Mouse (Mus musculus): ENCODE data around the gene Psd4.
A peak's percentile ranks its signal among the peaks of the same experiment; 100 is the strongest.

The Psd4 gene

DNA sequence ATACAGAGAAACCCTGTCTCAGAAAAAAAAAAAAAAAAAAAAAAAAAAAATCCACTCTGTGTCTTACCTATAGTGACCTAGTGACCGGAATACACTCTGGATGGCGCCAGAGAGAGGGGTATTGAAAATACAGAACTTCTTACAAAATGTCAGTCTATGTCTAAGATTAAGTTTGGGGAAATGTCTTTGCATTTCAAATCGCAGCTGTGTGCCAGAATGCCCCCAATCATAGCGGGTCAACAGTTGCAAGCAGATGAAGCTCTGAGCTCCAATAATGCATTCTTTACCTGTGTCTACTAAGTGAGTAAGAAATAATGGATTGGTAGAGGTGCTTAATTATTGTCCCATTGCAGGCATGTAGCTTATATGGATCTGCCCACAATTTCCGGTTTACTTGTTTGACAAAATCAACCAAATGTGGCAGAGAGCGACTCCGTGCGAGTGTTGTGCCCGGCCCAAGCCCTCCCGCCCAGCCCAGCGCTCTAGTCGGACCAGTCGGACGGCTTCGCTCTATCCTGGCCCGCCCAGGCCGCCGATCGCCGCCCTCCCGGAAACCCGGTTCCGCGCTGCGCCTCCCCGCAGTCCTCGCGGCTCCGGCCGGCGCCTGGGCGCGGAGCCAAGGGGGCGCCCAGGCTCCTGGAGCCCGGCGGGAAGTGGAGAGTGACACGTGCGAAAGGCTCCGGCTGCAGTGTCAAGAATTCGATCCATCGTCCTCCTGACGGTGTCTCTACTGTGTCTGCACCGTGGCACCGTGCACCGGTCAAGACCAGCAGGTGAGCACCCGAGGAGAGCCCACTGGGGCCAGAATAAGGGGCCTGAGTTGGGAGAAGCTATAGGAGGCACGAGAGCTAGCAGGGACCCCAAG is at the start of gene Psd4:
TSS of gene Psd4 (plus strand) at position 551 of the 865 bp plus-strand sequence.
- DNase-seq, result peak; percentile 86

DNA sequence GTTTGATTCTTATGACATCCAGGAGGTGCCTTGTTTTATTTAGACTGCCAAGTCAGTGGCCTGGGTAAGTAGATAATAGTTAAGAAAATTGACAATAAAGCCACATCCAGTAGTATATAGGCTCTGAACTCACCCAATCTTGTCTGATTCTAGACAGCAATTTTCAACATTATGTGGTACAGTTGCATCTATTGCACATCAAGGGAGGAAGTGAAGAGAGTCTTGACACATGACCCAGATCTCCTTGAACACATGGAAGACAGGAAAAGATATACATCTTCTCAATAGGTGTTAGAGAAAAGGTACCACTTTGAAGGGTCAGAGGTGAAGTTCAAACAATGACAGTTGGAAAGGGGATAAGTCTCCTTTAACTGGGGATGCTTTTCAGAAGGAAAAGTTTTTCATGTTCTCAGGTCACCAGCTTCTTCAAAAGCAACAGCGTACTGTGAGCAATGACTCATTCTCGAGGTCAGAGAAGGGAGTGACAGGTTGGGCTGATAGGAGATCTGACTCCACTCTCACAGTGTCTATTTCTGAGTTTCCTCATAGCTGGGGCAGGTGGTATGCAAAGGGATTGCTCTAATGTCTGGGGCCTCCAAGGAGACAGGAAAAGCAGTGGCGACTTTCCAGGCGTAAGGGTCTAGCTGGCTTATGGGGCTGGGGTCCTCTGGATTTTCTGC is 49.3 kb upstream of the Psd4 start:
- DNase-seq, result no peak

DNA sequence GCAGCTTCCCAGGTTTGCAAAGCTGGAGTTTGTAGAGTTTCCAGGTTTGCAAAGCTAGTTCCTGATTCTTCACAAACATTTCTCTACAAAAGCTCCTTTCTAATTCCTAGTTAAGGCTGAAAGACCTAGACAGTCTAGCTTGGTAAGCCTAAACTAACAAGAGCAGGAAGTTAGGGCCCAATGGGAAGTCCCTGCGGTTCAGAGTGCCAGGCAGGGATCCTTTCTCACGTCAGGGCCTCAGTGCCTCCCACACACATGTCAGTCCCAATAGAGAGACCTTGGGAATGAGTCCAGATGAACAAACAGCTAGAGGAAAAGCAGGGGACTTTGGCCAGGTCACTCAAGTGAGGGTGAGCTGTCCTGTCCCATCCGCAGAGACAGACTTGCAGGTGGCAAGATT is 32.0 kb upstream of the Psd4 start:
- no peak for DNase-seq

DNA sequence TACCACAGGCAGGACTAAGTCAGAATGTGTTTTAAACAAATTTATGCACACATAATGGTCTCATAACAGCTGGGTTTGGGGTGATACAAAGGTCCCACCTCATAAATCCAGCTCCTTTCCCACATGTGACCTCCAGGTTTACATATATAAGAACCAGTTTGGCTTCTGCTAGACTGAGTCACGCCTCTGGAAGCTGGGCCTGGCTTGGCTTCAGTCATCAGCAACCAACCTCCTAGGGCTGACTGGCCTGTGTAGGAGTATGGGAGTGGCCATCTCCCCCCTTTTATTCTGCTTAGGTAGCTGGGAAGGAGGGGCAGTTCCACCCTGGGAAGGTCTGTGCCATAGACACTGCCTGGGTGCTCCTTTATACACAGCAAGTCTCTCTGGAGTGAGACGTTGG is 30.8 kb upstream of the Psd4 start, which contains the start of gene Il1rn:
TSS of gene Il1rn (plus strand) at position 309 of the 400 bp plus-strand sequence.
- no peak for DNase-seq

DNA sequence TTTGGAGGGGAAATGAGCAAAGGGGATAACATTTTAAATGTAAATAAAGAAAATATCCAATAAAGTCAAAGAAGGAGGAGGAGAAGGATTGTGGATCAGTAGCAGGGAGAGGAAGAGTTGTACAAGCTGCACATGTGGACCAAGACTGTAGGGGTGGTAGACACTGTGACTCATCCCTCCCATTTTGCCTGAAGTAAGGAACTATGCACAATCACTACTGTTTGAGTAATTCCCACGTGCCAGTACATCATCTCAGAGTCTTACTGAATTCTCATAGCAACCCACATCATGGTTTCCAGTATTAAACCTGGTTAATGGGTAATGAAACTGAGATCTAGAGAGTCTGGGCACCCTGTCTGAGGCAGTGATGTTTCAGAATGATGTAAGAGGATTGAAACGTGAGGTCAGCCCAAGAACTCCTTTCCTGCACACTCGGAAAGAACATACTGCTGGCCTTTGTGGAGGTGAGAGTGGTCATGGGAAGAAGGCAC is 25.9 kb upstream of the Psd4 start:
- no peak for DNase-seq

DNA sequence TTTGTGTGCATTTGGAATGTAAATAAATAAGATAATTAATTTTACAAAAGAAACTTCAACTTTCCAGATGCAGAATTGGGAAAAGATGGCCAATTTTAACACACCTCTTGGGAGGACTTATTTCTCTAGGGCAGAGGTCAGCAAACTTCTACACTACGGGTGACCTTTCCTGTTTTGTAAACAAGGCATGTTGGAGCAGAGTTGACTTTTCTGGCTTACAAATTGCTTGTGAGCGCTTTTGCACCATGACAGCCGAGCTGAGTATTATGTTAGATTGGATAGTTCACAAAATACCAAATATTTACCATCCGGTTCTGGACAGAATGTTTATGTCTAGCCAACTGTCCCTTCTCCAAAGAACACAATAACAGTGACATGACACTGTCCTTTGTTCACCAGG is 22.8 kb upstream of the Psd4 start:
- no peak for DNase-seq

DNA sequence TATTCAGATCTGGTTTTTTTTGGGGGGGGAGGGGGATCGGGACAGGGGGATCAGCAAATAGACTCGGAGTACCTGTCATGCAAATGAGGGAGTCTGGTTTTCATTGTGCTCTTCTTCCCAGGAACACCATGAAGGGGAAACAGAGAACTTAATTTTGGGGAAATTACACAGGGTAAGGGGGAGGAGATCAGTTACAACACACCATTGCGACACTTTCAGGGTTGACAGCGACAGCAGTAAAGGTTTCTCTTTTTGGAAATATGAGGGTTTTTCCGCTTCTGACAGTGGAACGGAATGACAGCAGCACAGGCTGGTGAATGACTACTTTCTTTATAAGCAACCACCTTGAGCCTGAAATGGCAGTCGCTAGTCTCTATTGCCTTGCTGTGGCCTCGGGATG is 22.3 kb upstream of the Psd4 start:
- peak; percentile 8 for DNase-seq

DNA sequence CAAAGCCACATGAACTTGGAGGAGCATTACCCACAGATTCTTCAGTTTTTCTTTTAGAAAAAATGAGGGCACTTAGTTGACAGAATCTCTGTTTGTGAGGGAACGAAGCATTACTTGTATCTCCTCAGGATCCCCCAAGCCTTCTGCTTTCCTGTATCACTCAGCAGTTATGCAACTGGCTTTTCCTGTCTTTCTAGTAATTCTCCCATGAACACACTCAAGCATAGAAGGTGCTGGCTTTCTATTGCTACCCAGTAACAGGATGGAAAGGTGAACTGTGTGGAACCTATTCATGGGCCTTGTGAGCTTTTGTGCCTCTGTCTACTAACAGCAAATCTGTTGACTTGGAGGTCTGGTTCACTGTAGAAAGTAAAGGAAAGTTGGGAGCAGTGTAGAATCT is 19.5 kb upstream of the Psd4 start:
- DNase-seq, result no peak

DNA sequence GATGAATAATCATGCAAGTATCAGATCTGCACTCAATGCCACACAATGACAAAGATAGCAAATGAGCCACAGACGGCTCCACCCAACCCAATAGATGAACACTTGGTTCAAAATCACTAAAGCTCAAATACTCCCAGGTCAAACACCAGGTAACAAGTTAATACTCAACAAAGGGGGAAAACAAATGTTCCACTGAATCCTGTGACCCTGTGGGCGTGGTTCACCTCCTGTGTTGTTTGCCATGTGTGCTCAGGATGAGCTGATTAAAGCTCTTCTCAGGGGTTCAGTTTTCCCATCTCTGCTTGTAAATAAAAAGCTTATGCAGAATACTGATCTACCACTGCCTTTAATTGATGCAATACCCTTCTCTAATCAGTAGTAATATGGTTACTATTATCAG is 16.2 kb upstream of the Psd4 start:
- no peak for DNase-seq

DNA sequence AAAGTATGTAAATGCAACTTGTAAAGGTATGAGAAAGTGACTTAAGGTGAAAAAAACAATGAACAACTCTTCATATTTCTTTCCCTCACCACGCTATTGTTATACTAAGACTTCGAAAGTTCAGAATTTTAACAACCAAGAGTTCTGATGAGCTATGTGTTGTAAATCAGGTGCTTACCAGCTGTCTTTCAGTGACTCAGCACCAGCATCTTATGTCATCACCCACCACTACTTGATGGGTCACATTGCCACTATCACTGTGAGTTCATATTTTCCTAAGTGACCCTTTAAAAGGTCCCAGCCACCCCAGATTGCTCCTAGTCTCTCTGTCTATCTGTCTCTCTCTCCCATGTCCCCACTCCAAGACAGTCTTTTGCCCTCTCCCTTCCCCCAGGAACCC is 14.3 kb upstream of the Psd4 start:
- DNase-seq, result no peak

DNA sequence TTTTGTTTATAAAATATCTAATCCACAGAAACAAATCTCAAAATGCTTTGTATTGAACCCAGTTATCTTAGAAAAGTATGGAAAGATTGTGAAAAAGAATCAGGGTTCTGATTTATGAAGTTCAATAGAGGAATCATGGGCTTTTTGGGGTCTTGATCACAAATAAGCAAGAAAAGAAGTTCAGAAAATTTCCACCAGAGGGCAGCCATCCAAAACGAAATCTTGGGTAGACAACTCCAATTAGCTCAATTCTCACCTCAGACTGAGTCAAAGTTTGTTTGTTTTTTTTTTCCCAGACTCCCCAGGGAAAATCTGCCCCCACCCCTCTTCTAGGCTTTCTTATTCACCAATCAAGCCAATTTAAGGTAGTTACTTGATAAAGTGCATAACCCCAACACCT is 9.7 kb upstream of the Psd4 start:
- DNase-seq, result peak; percentile 52

DNA sequence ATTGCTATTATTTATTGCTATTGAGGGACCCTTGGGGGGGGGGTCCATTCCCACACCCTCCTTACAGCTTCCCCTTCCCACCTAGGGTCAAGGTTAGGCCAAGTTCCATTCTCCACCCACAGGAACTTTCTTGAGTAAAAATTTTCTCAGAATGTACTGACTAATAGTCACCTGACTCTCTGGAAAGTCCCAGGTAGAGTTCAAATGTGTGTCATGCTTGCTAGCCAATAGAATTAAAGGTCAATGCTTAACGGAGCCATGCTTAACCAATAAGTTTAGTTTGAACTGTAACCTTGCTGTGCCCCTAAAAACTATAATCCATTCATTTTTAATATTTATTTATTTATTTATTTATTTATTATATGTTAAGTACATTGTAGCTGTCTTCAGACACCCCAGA is 8.0 kb upstream of the Psd4 start:
- no peak for DNase-seq

DNA sequence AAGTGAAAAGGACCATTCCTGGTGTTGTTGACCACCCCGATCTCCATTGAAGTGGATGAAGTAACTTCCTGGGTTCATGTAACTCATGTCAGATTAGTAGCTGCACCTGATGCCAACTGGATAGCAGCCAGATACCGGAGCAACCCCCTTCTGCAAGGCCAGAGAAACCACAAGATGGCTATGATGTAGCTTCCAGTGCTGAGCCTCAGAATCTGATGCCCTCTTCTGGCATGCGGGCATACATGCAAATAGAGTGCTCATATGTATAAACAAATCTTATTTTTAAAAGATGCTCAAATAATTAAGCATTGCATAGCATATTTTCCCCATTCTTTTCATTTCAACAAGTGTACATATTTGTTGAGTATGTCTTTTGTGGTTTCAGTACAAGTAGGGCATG is 3.6 kb upstream of the Psd4 start:
- DNase-seq, result no peak

DNA sequence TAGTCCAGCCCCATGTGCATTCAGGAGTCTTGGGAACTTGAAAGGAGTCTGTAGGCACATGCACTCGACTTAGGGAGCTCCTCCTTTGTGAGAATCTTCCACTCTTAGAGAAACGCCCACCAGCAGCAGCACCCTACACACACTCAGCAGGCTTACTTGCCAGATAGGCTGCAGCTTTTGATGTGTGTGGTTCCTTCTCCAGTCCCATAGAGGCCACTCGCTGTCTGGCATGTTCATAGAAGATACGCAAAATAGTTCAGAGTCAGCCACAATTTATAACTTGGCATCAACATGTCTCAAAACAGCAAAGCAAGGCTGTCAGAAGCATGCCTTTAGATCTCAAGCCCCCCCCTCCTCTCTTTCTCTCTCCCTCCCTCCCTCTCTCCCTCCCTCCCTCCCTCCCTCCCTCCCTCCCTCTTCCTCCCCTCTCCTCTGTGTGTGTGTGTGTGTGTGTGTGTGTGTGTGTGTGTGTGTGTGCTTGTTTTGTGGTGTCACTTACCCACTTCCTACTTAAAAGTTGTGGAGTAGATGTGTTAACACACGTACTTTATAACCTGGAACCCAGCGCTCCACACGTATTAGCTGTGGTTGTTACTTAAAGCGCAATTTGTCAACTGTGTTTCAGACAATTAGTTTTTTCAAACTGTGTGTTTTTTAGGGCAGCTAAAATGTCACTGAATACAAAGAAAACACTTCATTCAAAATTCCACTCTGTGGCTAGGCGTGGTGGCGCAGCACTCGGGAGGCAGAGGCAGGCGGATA is 985 bp upstream of the Psd4 start:
- no peak for DNase-seq

DNA sequence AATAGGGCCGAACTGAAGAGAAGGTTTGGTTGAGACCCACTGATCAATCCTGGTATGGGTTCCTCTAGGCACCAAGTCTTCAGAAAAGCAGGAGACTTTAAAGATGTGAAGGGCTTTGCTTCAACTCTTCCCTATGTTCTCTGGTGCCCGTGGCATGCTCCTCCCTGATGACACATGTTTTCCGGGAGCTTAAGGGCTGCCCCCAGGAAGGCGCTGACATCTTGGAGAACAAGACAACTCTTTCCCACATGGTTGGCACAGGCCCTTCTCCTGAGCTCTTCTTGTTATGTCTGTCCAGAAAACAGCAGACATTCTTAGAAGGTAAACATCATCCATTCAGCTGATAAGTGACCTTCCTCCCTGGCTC is 498 bp downstream of the Psd4 start:
- DNase-seq, result peak; percentile 11

DNA sequence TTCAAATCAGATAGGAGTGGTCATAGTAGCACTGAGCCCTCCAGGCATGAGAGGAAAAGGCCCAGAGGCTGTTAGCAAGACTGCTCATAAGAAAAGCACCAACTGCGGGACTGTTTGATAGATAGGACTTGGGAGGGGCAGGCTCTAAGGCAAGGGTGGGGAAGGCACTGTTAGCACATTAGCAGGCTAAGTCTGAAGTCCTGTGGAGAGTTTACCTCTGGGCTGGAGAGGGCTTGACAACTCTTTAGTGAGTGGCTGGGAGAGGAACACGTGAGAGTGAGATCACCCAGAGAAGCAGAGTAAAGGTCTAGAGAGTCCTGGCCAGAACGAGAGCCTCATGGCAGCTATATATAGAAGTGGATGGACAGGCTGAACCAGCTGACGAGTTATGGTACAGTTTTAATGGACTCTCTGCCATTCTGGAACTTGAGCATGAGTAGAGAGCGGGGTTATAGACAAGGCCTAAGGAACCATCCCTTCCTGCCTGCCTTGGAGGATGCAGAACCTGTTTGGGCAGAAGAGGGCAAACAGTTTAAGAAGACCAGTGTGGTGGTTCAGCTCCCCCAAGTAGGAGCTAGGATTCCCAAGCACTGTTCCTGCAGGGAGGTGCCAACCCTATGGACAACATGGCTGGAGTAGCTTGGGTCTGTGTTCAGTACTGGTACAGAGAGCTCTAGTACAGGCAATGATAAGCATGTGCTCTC is 11.5 kb downstream of the Psd4 start:
- peak; percentile 18 for DNase-seq

DNA sequence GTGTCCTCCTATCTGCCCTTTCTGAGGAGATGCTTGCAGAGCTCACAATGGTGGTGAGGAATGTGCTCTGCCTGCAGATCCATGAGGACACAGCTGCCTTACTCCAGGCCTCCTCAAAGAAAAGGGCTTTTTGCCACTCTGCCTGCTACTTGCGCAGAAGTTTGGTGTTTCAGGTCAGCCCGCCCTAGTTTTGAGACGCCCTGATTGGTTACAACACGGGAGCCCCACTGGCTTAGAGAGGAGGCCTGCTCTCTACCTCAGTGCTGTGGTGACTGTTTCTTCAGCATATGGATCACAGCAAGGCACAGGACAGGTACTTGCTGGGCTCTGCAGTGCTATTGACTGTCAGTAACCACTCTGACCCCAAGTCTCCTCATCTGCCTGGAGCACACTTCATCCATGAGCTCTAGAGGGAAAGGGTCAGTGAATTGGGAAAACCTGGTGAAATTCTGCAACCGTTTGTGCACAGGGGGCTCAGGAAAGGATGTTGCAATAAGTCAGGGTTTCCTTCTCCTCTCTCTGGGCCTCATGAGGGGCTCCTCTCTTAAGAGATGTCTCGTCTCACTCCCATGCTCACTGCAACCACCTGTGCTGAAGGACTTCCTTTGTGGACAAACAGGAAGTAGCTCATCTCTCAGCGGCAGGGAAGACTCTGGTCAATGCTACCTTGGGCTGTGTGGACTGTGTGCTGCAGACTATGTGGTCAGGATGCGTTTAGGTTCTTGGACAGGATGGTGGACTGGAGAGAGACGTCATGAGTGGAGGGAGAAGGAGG is 15.3 kb downstream of the Psd4 start:
- no peak for DNase-seq

DNA sequence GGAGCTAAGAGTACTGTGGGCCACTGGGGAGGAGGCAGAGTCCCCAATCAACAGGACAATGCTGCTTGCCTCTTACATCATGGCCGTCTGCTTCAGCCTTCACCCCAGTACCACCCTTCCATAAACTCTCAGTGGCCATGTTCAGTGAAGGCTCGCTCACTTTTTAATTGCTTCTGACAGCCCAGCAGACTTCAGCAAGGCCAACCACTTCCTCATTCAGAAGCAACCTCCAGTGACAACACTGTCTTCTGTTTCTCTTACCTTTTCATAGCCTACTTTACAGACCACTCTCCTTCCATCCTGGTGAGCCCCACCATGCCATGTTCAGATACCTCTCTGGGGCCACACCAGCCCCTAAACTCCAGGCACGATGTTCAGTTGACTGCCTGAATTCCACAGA is 16.3 kb downstream of the Psd4 start:
- DNase-seq, result no peak

DNA sequence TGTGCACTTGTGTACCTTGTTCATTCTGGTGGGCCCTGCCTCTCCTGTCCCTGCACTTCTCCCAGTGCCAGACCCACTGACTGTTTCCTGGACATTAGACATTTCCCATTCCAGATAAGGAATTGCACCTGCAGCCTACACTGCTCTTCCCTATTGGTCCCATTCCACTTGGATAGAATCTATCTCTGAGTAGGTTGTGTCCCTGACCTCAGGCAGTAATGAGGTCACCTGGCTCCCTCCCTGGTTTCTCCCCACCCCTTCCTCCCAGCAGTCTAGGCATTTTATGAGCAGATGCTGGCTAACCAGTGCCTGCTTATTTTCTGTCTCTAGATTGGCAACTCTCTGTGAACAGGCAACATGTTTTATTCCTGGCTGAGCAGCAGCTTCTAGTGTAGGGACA is 17.0 kb downstream of the Psd4 start:
- DNase-seq, result no peak

DNA sequence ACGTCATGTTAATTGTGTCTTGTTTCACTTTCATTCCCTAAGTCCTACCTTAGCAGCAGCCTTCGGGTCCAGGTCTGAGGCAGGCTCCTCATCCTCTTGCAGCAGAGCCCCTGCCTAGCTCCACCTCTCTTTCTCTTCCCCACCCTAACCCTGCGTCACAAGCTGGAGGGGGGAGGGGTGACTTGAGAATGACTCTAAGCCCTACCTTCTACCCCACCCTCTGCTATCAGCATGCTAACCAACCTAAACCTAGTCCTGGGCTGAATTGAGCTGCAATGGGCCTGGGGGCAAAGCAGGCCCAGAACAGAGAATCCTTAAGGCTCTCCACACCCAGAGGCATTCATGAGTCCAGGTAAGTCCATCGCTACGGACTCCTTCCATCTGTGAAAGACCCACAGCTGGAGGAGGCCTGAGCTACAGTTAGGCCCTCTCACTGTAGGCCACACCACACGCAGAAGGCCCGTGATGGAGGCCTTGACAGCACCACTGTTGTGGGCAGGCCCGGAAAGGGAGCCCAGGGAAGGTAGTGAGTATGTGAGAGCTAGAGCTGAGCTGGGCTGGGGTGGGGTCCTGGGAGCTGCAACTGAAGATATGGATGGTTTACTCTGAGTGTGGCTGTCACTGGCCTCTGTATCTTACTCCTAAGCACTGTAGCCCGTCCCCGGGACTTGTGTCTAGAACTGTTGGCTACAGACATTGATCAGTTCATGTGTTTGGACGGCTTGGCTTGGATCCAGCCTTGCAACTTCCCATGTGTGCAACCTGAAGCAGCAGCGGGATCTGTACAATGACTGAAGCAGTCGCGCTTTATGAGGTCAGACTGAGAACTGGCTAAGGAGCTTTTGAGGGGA is 18.0 kb downstream of the Psd4 start:
- DNase-seq, result peak; percentile 42

Measured in lung, postnatal 10 days (tissue).